Mouse (Mus musculus): ENCODE data around the gene Trim41. TPM values are rescaled to one million over a fixed set of nuclear protein-coding genes. Genes with fewer than 3 reads are reported as not detected.
A peak's percentile ranks its signal among the peaks of the same experiment; 100 is the strongest.
"Not testable (repeated sequence)": the region's sequence is repeated elsewhere in the genome, so short reads cannot be mapped to it uniquely, and the experiment has no call there.

The Trim41 gene
- total and polyA plus RNA-seq, 2 experiments from 2014 or later: 4.4 to 47.1 TPM

DNA sequence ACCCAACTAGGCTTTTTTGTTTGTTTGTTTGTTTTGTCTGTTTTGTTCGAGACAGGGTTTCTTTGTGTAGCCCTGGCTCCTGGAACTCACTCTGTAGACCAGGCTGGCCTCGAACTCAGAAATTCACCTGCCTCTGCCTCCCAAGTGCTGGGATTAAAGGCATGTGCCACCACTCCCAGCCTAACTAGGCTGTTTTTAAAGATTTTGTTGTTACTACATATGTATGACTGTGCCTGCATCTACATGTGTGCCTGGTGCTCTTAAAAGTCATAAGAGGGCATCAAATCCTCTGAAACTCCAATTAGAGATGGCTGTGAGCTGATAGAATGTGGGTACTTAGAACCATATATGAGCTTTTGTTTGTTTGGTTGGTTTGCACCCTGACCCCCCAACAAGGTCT, 14.1 kb upstream of the Trim41 start:
- H3K27me3 ChIP-seq (ENCODE audit: insufficient read depth, low read length): peaks cover 4% of the 10 kb centered on the region; the same call in 1 of the 2 replicates
- H3K4me2 ChIP-seq (ENCODE audit: low read depth): no peak overlapping the region
- H3K27ac ChIP-seq (ENCODE audit: low read depth, low read length): no peak overlapping the region
- 84% methylated on average over 2 of the region's 2 CpGs for WGBS
- H3K4me3 ChIP-seq (ENCODE audit: low read depth, low read length): no peak overlapping the region
- no peaks in the 10 kb centered on the region for H3K9me3 ChIP-seq (ENCODE audit: low read length)
- H3K9ac ChIP-seq: no peak overlapping the region
- TF ChIP-seq CTCF (IDR thresholded peaks at IDR 0.05; ENCODE audit: low read depth): no peak
- no peak for DNase-seq
- H3K4me1 ChIP-seq (ENCODE audit: insufficient read depth): no peaks in the 10 kb centered on the region
- no peaks in the 10 kb centered on the region for H3K36me3 ChIP-seq (ENCODE audit: insufficient read depth)
- ATAC-seq: no peak

DNA sequence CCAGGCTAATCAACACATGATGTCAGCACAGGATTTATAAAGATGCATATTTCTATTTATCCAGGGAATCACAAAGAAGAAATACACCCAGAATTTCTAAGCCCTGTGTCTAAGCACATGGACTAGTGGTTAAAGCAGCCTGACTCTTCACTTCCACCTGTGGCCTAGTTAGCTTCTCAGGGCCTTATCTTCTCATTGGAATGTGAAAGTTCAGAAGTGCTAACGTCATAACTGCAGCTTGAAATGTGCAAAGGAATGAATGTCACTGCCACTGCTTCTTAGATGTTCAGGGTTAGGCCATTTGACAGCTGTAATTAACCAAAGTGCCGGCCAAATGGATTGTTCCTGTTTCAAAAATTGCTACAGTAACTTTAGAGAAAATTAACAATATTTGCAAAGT, 13.1 kb upstream of the Trim41 start:
- Histone ChIP-seq H3K27ac (ENCODE audit: low read depth, low read length) (no peak overlapping the region), H3K9me3 (ENCODE audit: low read length) (no peaks in the 10 kb centered on the region), H3K36me3 (ENCODE audit: insufficient read depth) (no peaks in the 10 kb centered on the region), H3K4me2 (ENCODE audit: low read depth) (no peak overlapping the region), H3K9ac (no peak overlapping the region), H3K27me3 (ENCODE audit: insufficient read depth, low read length) (peaks cover 4% of the 10 kb centered on the region; the same call in 1 of the 2 replicates), H3K4me1 (ENCODE audit: insufficient read depth) (no peaks in the 10 kb centered on the region), H3K4me3 (ENCODE audit: low read depth, low read length) (no peak overlapping the region)
- 79% methylated on average over 2 of the region's 2 CpGs for WGBS
- DNase-seq (no peak), ATAC-seq (no peak)
- TF ChIP-seq CTCF (IDR thresholded peaks at IDR 0.05; ENCODE audit: low read depth): no peak

DNA sequence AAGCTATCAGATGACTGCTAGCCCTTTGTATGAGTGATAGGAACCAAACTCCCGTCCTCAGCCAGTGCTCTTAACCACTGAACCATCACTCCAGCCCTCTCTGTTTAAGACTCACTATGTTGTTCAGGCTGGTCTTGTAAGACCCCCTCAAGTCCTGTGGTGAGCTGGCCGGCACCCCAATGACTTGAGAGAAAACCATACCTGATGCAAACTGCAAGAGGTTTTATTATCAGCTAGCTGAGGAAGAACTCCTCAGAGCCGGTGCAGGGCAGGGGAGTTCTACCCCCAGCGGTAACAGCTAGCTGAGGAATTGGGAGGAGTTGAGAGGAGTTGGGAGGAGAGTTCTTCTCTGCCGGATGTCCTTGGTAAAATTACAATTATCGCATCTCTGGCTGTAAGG, 10.8 kb upstream of the Trim41 start:
- Histone ChIP-seq H3K27me3 (ENCODE audit: insufficient read depth, low read length) (peaks cover 14% of the 10 kb centered on the region), H3K4me3 (ENCODE audit: low read depth, low read length) (no peak overlapping the region), H3K27ac (ENCODE audit: low read depth, low read length) (no peak overlapping the region), H3K36me3 (ENCODE audit: insufficient read depth) (no peaks in the 10 kb centered on the region), H3K9me3 (ENCODE audit: low read length) (no peaks in the 10 kb centered on the region), H3K4me2 (ENCODE audit: low read depth) (no peak overlapping the region), H3K9ac (no peak overlapping the region), H3K4me1 (ENCODE audit: insufficient read depth) (0 out of 2 replicates have a peak, but pooled peaks cover 6% of the 10 kb centered on the region)
- ATAC-seq (no peak), DNase-seq (no peak)
- no peak for TF ChIP-seq CTCF (IDR thresholded peaks at IDR 0.05; ENCODE audit: low read depth)
- 69% methylated on average over 6 of the region's 6 CpGs for WGBS

DNA sequence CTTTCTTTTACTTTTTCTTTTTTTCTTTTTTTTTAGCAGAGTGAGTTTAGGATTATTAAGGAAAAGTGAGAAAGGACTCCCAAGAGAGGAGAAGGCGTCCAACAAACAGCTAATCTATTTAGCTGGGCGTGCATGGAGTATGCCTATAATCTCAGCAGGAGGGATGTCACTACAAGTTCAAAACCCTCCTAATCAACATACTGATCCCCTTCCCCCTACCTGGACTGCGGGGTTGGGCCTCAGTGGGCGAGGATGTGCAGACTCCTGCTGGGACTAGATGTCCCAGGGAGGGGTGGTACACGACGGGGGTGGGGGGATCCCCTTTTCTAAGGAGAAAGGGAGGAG, 9.6 kb upstream of the Trim41 start:
- ATAC-seq (no peak), DNase-seq (no peak)
- Histone ChIP-seq H3K4me3 (ENCODE audit: low read depth, low read length) (peak overlapping the region; percentile 35), H3K4me1 (ENCODE audit: insufficient read depth) (0 out of 2 replicates have a peak, but pooled peaks cover 6% of the 10 kb centered on the region), H3K27me3 (ENCODE audit: insufficient read depth, low read length) (peaks cover 14% of the 10 kb centered on the region), H3K4me2 (ENCODE audit: low read depth) (peak overlapping the region; percentile 44), H3K9ac (no peak overlapping the region), H3K9me3 (ENCODE audit: low read length) (no peaks in the 10 kb centered on the region), H3K36me3 (ENCODE audit: insufficient read depth) (no peaks in the 10 kb centered on the region), H3K27ac (ENCODE audit: low read depth, low read length) (no peak overlapping the region)
- WGBS: 0% methylated on average over 6 of the region's 6 CpGs
- no peak for TF ChIP-seq CTCF (IDR thresholded peaks at IDR 0.05; ENCODE audit: low read depth)

DNA sequence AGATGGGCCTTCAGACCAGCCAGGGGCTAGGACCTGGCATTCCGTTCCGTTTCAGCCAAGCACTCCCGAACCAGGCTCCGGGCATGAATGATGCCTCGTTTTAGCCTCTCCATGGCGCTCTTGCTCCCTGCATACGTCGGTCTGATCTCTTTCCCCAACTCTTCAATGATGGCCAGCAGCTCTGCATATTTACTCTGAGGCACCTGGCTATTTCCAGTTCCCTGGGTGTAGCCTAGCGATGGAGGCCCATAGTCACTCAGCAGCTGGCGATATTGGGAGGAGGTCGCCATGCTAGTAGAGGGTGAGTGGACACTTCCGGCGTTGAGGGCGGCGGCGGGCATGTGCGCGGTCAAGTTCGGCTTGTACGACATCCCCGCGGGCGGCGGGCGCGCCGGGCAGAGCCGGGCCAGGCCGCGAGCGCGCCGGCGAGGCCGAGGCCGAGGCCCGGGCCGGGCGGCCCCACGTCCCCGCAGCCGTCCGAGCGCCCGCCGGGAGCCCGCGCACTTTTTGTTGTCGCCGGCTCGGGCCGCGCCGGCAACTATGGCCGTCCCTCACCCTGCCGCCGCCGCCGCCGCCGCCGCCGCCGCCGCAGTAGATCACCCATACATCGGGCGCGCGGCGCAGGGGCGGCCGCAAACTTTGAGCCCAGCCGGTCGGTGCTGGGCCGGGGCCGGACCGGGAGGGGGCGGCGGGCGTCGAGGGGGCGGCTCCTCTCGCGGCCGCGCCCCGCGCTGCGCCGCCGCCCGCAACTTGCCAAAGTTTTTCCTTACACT, 9.0 kb upstream of the Trim41 start, which contains the start of the genes Trim7 and Gm12184:
Gene Trim7 (plus strand): TSS at position 162 of the 773 bp plus-strand sequence.
Gene Gm12184 (minus strand): TSS at position 677 of the 773 bp plus-strand sequence.
- 1% methylated on average over 42 of the region's 92 CpGs for WGBS
- H3K36me3 ChIP-seq (ENCODE audit: insufficient read depth); H3K27ac ChIP-seq (ENCODE audit: low read depth, low read length); DNase-seq; H3K9ac ChIP-seq; H3K4me1 ChIP-seq (ENCODE audit: insufficient read depth); H3K9me3 ChIP-seq (ENCODE audit: low read length): not testable (repeated sequence)
- peak; percentile 71 for ATAC-seq
- Histone ChIP-seq H3K4me3 (ENCODE audit: low read depth, low read length) (peak within 1 kb of the TSS; percentile 35), H3K27me3 (ENCODE audit: insufficient read depth, low read length) (peaks cover 14% of the 10 kb centered on the region), H3K4me2 (ENCODE audit: low read depth) (peak within 1 kb of the TSS; percentile 44)

DNA sequence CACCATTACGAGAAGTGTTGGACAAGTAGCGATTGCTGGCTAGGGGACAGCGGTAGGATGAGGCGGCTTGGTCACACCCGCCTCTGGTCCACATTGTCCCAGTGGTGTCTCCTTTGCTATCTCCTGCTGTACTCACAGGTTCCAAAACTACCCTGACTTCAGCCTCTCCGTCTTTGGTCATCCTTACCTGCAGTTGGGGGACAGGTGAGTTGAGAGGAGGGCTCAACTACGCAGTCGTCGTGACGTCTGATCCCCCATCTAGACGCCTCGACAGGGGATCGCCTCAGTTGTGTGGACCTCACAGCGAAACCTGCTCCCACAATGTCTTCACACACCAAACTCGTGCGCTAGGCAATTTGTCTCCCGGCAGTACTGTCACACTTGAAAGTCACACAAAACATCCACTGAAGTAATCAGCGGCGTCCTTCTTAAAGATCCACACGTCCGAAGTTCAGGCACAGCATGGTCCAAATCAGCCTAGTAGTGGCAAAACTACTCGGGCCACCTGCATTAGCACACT, 7.2 kb upstream of the Trim41 start:
- no peak overlapping the region for H3K27ac ChIP-seq (ENCODE audit: low read depth, low read length)
- no peak for TF ChIP-seq CTCF (IDR thresholded peaks at IDR 0.05; ENCODE audit: low read depth)
- 0 out of 2 replicates have a peak, but pooled peaks cover 6% of the 10 kb centered on the region for H3K4me1 ChIP-seq (ENCODE audit: insufficient read depth)
- no peak overlapping the region for H3K9ac ChIP-seq
- no peaks in the 10 kb centered on the region for H3K9me3 ChIP-seq (ENCODE audit: low read length)
- 7% methylated on average over 22 of the region's 22 CpGs for WGBS
- no peak for DNase-seq
- peaks cover 14% of the 10 kb centered on the region for H3K27me3 ChIP-seq (ENCODE audit: insufficient read depth, low read length)
- ATAC-seq: no peak
- peak overlapping the region; percentile 33 for H3K4me3 ChIP-seq (ENCODE audit: low read depth, low read length)
- H3K4me2 ChIP-seq (ENCODE audit: low read depth): peak overlapping the region; percentile 55
- no peaks in the 10 kb centered on the region for H3K36me3 ChIP-seq (ENCODE audit: insufficient read depth)

DNA sequence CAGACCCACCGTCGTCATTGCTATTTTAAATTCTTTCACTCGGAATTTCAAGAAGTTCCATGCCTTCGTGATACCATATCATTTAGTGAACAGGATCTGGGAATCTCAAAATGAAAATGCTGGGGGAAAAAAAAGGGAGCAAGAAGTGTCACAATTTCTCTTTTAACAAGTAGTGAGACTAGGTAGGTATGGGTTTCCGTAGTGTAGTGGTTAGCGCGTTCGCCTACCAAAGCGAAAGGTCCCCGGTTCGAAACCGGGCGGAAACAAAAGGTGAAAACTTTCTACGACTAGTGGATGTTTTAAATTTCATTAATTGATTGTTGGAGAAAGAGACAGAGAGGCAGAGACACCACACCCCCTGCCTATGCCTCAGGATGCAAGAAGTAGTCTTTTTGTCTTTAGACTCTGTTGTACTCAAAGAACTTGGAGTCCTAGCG, 6.4 kb upstream of the Trim41 start:
- DNase-seq: peak; percentile 88
- Histone ChIP-seq H3K4me1 (ENCODE audit: insufficient read depth) (0 out of 2 replicates have a peak, but pooled peaks cover 6% of the 10 kb centered on the region), H3K27ac (ENCODE audit: low read depth, low read length) (no peak overlapping the region), H3K9me3 (ENCODE audit: low read length) (no peaks in the 10 kb centered on the region), H3K36me3 (ENCODE audit: insufficient read depth) (no peaks in the 10 kb centered on the region), H3K27me3 (ENCODE audit: insufficient read depth, low read length) (peaks cover 14% of the 10 kb centered on the region), H3K4me3 (ENCODE audit: low read depth, low read length) (peak overlapping the region; percentile 33), H3K4me2 (ENCODE audit: low read depth) (peak overlapping the region; percentile 55), H3K9ac (no peak overlapping the region)
- no peak for TF ChIP-seq CTCF (IDR thresholded peaks at IDR 0.05; ENCODE audit: low read depth)
- ATAC-seq: peak; percentile 44; the same call in 1 of the 2 replicates
- under 1% methylated on average over 15 of the region's 15 CpGs for WGBS

All from forebrain, postnatal 0 days (tissue).